In the genomic region with DNA sequence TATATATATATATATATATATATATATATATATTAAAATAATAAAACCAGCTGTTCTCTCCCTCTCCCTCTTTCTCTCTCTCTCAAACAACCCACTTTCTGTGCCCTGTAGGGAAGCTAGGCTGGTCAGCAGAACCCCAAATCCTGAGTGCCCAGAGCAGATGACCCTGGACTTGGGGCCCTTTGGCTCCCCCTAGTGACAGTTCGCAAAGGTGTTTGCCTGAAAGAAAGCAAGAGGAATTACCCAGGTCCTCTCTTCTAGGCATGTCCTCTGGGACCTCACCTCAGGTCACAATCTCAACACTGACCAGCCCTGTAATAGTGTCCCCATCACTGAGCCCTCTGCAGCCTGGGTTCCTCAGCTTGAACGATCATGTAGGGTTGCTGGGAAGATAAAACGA, we compare ENCODE assay signal across 9 mouse cellular contexts. TPM values are rescaled to one million over a fixed set of nuclear protein-coding genes. Genes with fewer than 3 reads are reported as not detected.
DNase-seq lines count a peak whose midpoint lies in the region; ATAC-seq and TF ChIP-seq lines count a peak whose summit lies in the region.
"Had no signal": no experiment of that assay in that cellular context is flagged by ENCODE, and none has a peak within 500 bp of the region (broad histone marks: within the 10 kb centered on the region; RNA-seq: fewer than 3 reads in every experiment).

No protein-coding gene starts in this region.

- H3K27me3 ChIP-seq in forebrain, postnatal 0 days (ENCODE audit: insufficient read depth, low read length): 0 out of 2 replicates have a peak, but pooled peaks cover 4% of the 10 kb centered on the region
- H3K27me3 ChIP-seq in forebrain, embryonic 16.5 days (replicated peaks; ENCODE audit: control insufficient read depth, insufficient read depth, low read length): no peaks in the 10 kb centered on the region
- H3K27me3 ChIP-seq in spleen, adult 2 months (ENCODE audit: control insufficient read depth, insufficient read depth, low read length): peaks cover 14% of the 10 kb centered on the region; the same call in 1 of the 2 replicates

- DNase-seq in forebrain, postnatal 0 days: peak; percentile 43
- peak in 1 of 2 experiments; percentile 7 for DNase-seq in spleen, adult 2 months (ENCODE audit: low read depth in 1 of 2, low spot score in 2 of 2)
- no peak for DNase-seq in spleen, adult 12 weeks (ENCODE audit: low spot score)
- peak; percentile 56 for DNase-seq in kidney, adult 9 months
- DNase-seq in mesoderm, embryonic 11.5 days (ENCODE audit: low read depth, low spot score): peak; percentile 70
- DNase-seq in urinary bladder, adult 2 months (ENCODE audit: low spot score): peak; percentile 25

- TF ChIP-seq POLR2A in spleen, adult 2 months (IDR thresholded peaks at IDR 0.05; ENCODE audit: low read depth, low read length): no peak

- no peak overlapping the region for H3K4me3 ChIP-seq in forebrain, postnatal 0 days (ENCODE audit: low read depth, low read length)
- H3K4me3 ChIP-seq in forebrain, embryonic 16.5 days (replicated peaks; ENCODE audit: low read length): no peak overlapping the region
- H3K4me3 ChIP-seq in spleen, adult 2 months (ENCODE audit: extremely low read depth, insufficient read depth, insufficient read length): no peak overlapping the region

- no peaks in the 10 kb centered on the region for H3K9me3 ChIP-seq in forebrain, postnatal 0 days (ENCODE audit: low read length)
- H3K9me3 ChIP-seq in forebrain, embryonic 16.5 days (ENCODE audit: control insufficient read depth, low read length): no peaks in the 10 kb centered on the region

- peaks cover 3% of the 10 kb centered on the region; the same call in 1 of the 2 replicates for H3K4me1 ChIP-seq in forebrain, postnatal 0 days (ENCODE audit: insufficient read depth)
- peaks cover 13% of the 10 kb centered on the region; the same call in 1 of the 2 replicates for H3K4me1 ChIP-seq in forebrain, embryonic 16.5 days (replicated peaks; ENCODE audit: control insufficient read depth, insufficient read depth, low read length)
- no peaks in the 10 kb centered on the region for H3K4me1 ChIP-seq in spleen, adult 2 months (ENCODE audit: control insufficient read depth, insufficient read depth, insufficient read length)

- H3K27ac ChIP-seq in forebrain, postnatal 0 days (ENCODE audit: low read depth, low read length): no peak overlapping the region
- no peak overlapping the region for H3K27ac ChIP-seq in forebrain, embryonic 16.5 days (ENCODE audit: low read length)
- H3K27ac ChIP-seq in spleen, adult 2 months (ENCODE audit: insufficient read depth, low read length): no peak overlapping the region

- TF ChIP-seq CTCF in forebrain, postnatal 0 days (IDR thresholded peaks at IDR 0.05; ENCODE audit: low read depth): peak; percentile 67
- TF ChIP-seq CTCF in spleen, adult 2 months (IDR thresholded peaks at IDR 0.05; ENCODE audit: extremely low read depth, insufficient read depth, insufficient read length, insufficient replicate concordance): peak; percentile 11; the same call in 1 of the 2 replicates

- no peak overlapping the region for H3K9ac ChIP-seq in forebrain, postnatal 0 days
- H3K9ac ChIP-seq in forebrain, embryonic 16.5 days (replicated peaks; ENCODE audit: low read depth, low read length): no peak overlapping the region

- H3K4me2 ChIP-seq in forebrain, postnatal 0 days (ENCODE audit: low read depth): no peak overlapping the region
- no peak overlapping the region for H3K4me2 ChIP-seq in forebrain, embryonic 16.5 days (ENCODE audit: low read length)

- 14% methylated on average over 3 of the region's 3 CpGs for WGBS in forebrain, postnatal 0 days
- 8% methylated on average over 3 of the region's 3 CpGs for WGBS in forebrain, embryonic 16.5 days
- 28% methylated on average over 3 of the region's 3 CpGs for WGBS in spleen, adult 2 months

- H3K36me3 ChIP-seq in forebrain, postnatal 0 days (ENCODE audit: insufficient read depth): no peaks in the 10 kb centered on the region
- H3K36me3 ChIP-seq in forebrain, embryonic 16.5 days (ENCODE audit: control insufficient read depth, insufficient read depth): no peaks in the 10 kb centered on the region
- no peaks in the 10 kb centered on the region for H3K36me3 ChIP-seq in spleen, adult 2 months (ENCODE audit: control insufficient read depth, insufficient read depth, low read length)

- no peak for ATAC-seq in forebrain, postnatal 0 days
- ATAC-seq in forebrain, embryonic 16.5 days: no peak
- ATAC-seq in common myeloid progenitor, adult 5-6 weeks (replicated peaks; ENCODE audit: low read depth, poor library complexity, severe bottlenecking): peak; percentile 48; the same call in 1 of the 2 replicates

RNA-seq across cellular contexts. Expression of a gene that starts 2.8 kb away (rescaled TPM):
- total RNA-seq in forebrain, postnatal 0 days (2014; rRNA removed): 28.1 and 33.5 TPM in 2 replicates
- 9.7 and 12.0 TPM in 2 replicates for polyA plus RNA-seq in forebrain, postnatal 0 days (2015; fragmentation: Nextera tagmentation; extraction: Ambion mirVana)
- 21.9 and 23.6 TPM in 2 replicates for polyA plus RNA-seq in forebrain, embryonic 16.5 days (2015; fragmentation: Nextera tagmentation; extraction: Ambion mirVana)
- 8.8 and 10.0 TPM in 2 replicates for polyA plus RNA-seq in spleen, adult 2 months (2012; rRNA removed)
- total RNA-seq in common myeloid progenitor, adult 5-6 weeks (2017): not detected in 2 replicates
- polyA plus RNA-seq in urinary bladder, adult 2 months (2012; rRNA removed): 9.4 and 18.5 TPM in 2 replicates

RNA-seq across cellular contexts. Expression of a gene that starts 51.6 kb away (rescaled TPM):
- 352 and 534 TPM in 2 replicates for total RNA-seq in forebrain, postnatal 0 days (2014; rRNA removed)
- 227 and 361 TPM in 2 replicates for polyA plus RNA-seq in forebrain, postnatal 0 days (2015; fragmentation: Nextera tagmentation; extraction: Ambion mirVana)
- 400 and 477 TPM in 2 replicates for polyA plus RNA-seq in forebrain, embryonic 16.5 days (2015; fragmentation: Nextera tagmentation; extraction: Ambion mirVana)
- 1.1 and 1.5 TPM in 2 replicates for polyA plus RNA-seq in spleen, adult 2 months (2012; rRNA removed)
- not detected in 2 replicates for total RNA-seq in common myeloid progenitor, adult 5-6 weeks (2017)
- 0.03 TPM in 1 of 2 replicates, not detected in the other for polyA plus RNA-seq in urinary bladder, adult 2 months (2012; rRNA removed)
- polyA plus RNA-seq: large intestine, adult 2 months had no signal

Comparison
In these comparisons a context has a peak if more than half of its experiments do, and no peak if none do; other contexts are left out.
1. RNA of a gene that starts 51.6 kb away (polyA plus RNA-seq): 400 to 477 TPM in forebrain, embryonic 16.5 days and 227 to 361 TPM in forebrain, postnatal 0 days; 1.1 to 1.5 TPM in spleen, adult 2 months and 0.03 TPM in urinary bladder, adult 2 months; every median in the first group is over 10 times any median in the second.